Mouse (Mus musculus) G1E (cell line): Measurements from ENCODE around the gene Cpeb1. TPM values are rescaled to one million over a fixed set of nuclear protein-coding genes. Genes with fewer than 3 reads are reported as not detected.
"Not testable (repeated sequence)": the region's sequence is repeated elsewhere in the genome, so short reads cannot be mapped to it uniquely, and the experiment has no call there.

ENCODE experiments used
- ATAC-seq: 2 replicates; pipeline ENCODE4 v1.8.0; 2016; ENCODE audit warnings: mild to moderate bottlenecking; ENCODE audit not compliant: insufficient number of reproducible peaks, poor library complexity, low FRiP score, severe bottlenecking; ENCODE audit errors: extremely low read depth
- DNase-seq: peaks from one replicate; pipeline ENCODE4 v3.0.0; 2012; ENCODE audit warnings: low spot score
- H3K27me3 ChIP-seq: 2 replicates; pipeline ENCODE4 v1.6.1; 2012; ENCODE audit warnings: mild to moderate bottlenecking, low read length, inconsistent platforms; ENCODE audit not compliant: insufficient read depth
- H3K36me3 ChIP-seq: replicated peaks from 2 replicates; pipeline ENCODE3; 2012; ENCODE audit warnings: mild to moderate bottlenecking, inconsistent platforms
- H3K4me1 ChIP-seq: 2 replicates; pipeline ENCODE4 v1.6.1; 2012; ENCODE audit warnings: low read depth, low read length, inconsistent platforms, mixed read lengths; ENCODE audit not compliant: insufficient read depth
- H3K4me3 ChIP-seq: 2 replicates; pipeline ENCODE4 v1.5.1; 2012; ENCODE audit warnings: low read depth, mild to moderate bottlenecking, inconsistent platforms, low read length, moderate library complexity, mixed read lengths
- H3K9me3 ChIP-seq: replicated peaks from 2 replicates; pipeline ENCODE4 v1.6.1; 2012; ENCODE audit warnings: inconsistent platforms
- CTCF ChIP-seq: IDR thresholded peaks from 2 replicates; pipeline ENCODE4 v1.5.1; 2012; ENCODE audit warnings: low read depth, low read length, inconsistent platforms, mixed read lengths
- GATA1 ChIP-seq: IDR thresholded peaks from 2 replicates; pipeline ENCODE4 v1.6.1; 2012; ENCODE audit warnings: borderline replicate concordance, low read length, inconsistent platforms, mixed read lengths
- GATA2 ChIP-seq: IDR thresholded peaks from 2 replicates; pipeline ENCODE4 v1.6.1; 2012; ENCODE audit warnings: low read depth, low read length, inconsistent platforms, borderline replicate concordance
- POLR2AphosphoS5 ChIP-seq: IDR thresholded peaks from 2 replicates; pipeline ENCODE4 v1.6.1; 2012; ENCODE audit warnings: low read depth, low read length, inconsistent platforms; ENCODE audit not compliant: insufficient replicate concordance
- TAL1 ChIP-seq: conservative IDR thresholded peaks from 2 replicates; pipeline ENCODE4 v1.6.1; 2012; ENCODE audit warnings: low read depth, low read length, inconsistent platforms, mixed read lengths
- polyA plus RNA-seq: library from polyadenylated mRNA; stranded (reverse); fragments of >175 nt; gene quantifications from 2 replicates; pipeline ENCODE4 v1.2.3, GENCODE M21; 2012
- total RNA-seq, 2 experiments: library from RNA; stranded (forward) in 1 of 2; stranded (reverse) in 1 of 2; fragments of 200-1000 nt in 1 of 2; fragments of >200 nt in 1 of 2; fragmentation: Nextera tagmentation in 1 of 2; gene quantifications; 2 replicates each; pipeline ENCODE4 v1.2.3; 2014 to 2017

Cpeb1 gene
- total and polyA plus RNA-seq, 3 experiments, result 0.22 TPM; not detected in 2

- H3K4me3 ChIP-seq, result no peak overlapping the region
- H3K4me1 ChIP-seq, result no peaks in the 10 kb centered on the region
- DNase-seq (no peak), ATAC-seq (no peak)
- H3K9me3 ChIP-seq, result no peaks in the 10 kb centered on the region
- TF ChIP-seq POLR2AphosphoS5, result no peak
- no peak for TF ChIP-seq CTCF
- TF ChIP-seq GATA1, result no peak
- TF ChIP-seq TAL1, result no peak
- no peak for TF ChIP-seq GATA2
- H3K36me3 ChIP-seq, result no peaks in the 10 kb centered on the region
- peaks cover 11% of the 10 kb centered on the region; the same call in 1 of the 2 replicates for H3K27me3 ChIP-seq
Observed at GRCm38 (mm10) chr7:81489649-81490048, 34.4 kb upstream of the Cpeb1 start.

- ATAC-seq (no peak), DNase-seq (no peak)
- H3K4me1 ChIP-seq, result no peaks in the 10 kb centered on the region
- no peaks in the 10 kb centered on the region for H3K9me3 ChIP-seq
- H3K36me3 ChIP-seq, result no peaks in the 10 kb centered on the region
- peaks cover 4% of the 10 kb centered on the region; the same call in 1 of the 2 replicates for H3K27me3 ChIP-seq
- TF ChIP-seq GATA1 (no peak), TAL1 (no peak), CTCF (no peak), POLR2AphosphoS5 (no peak), GATA2 (no peak)
- H3K4me3 ChIP-seq, result no peak overlapping the region
Observed at GRCm38 (mm10) chr7:81480800-81481199, 25.5 kb upstream of the Cpeb1 start.

- Histone ChIP-seq H3K4me1 (no peaks in the 10 kb centered on the region), H3K4me3 (no peak overlapping the region), H3K36me3 (no peaks in the 10 kb centered on the region), H3K9me3 (no peaks in the 10 kb centered on the region), H3K27me3 (peaks cover 4% of the 10 kb centered on the region; the same call in 1 of the 2 replicates)
- ATAC-seq (no peak), DNase-seq (no peak)
- TF ChIP-seq GATA2 (no peak), GATA1 (no peak), CTCF (no peak)
Observed at GRCm38 (mm10) chr7:81479531-81480090, 24.3 kb upstream of the Cpeb1 start.

- H3K36me3 ChIP-seq, H3K4me3 ChIP-seq, H3K4me1 ChIP-seq, DNase-seq, H3K27me3 ChIP-seq, H3K9me3 ChIP-seq, ATAC-seq: not testable (repeated sequence)
Observed at GRCm38 (mm10) chr7:81478261-81478660, 23.0 kb upstream of the Cpeb1 start.

GRCm38 (mm10) chr7:81476833-81477232 lies 21.6 kb upstream of the Cpeb1 start:
- Histone ChIP-seq H3K4me1 (no peaks in the 10 kb centered on the region), H3K9me3 (no peaks in the 10 kb centered on the region), H3K4me3 (no peak overlapping the region), H3K27me3 (peaks cover 4% of the 10 kb centered on the region; the same call in 1 of the 2 replicates), H3K36me3 (no peaks in the 10 kb centered on the region)
- TF ChIP-seq GATA2, result no peak
- TF ChIP-seq TAL1, result no peak
- no peak for TF ChIP-seq CTCF
- TF ChIP-seq POLR2AphosphoS5, result no peak
- no peak for TF ChIP-seq GATA1
- ATAC-seq (no peak), DNase-seq (no peak)

- Histone ChIP-seq H3K36me3 (no peaks in the 10 kb centered on the region), H3K4me3 (no peak overlapping the region), H3K27me3 (peaks cover 4% of the 10 kb centered on the region; the same call in 1 of the 2 replicates), H3K9me3 (no peaks in the 10 kb centered on the region), H3K4me1 (no peaks in the 10 kb centered on the region)
- DNase-seq (no peak), ATAC-seq (no peak)
- TF ChIP-seq TAL1 (no peak), POLR2AphosphoS5 (no peak)
Observed at GRCm38 (mm10) chr7:81475221-81475620, 20.0 kb upstream of the Cpeb1 start.

- ATAC-seq, result no peak
- no peak for TF ChIP-seq TAL1
- no peak for TF ChIP-seq CTCF
- no peak for TF ChIP-seq GATA2
- no peak for TF ChIP-seq POLR2AphosphoS5
- no peak for TF ChIP-seq GATA1
- no peaks in the 10 kb centered on the region for H3K9me3 ChIP-seq
- no peak for DNase-seq
- H3K36me3 ChIP-seq, result no peaks in the 10 kb centered on the region
- H3K4me3 ChIP-seq, result no peak overlapping the region
- H3K27me3 ChIP-seq, result no peaks in the 10 kb centered on the region; the same call in none of the 2 replicates
- H3K4me1 ChIP-seq, result no peaks in the 10 kb centered on the region; the same call in 1 of the 2 replicates
Observed at GRCm38 (mm10) chr7:81464906-81465450, 9.7 kb upstream of the Cpeb1 start.
